Mouse (Mus musculus) embryonic fibroblast, embryonic 13.5 days (primary cell): ENCODE measurements around the gene Gm43518.

Experiments
- CTCF ChIP-seq: IDR thresholded peaks from 2 replicates; pipeline ENCODE4 v1.5.1; 2011; ENCODE audit warnings: mild to moderate bottlenecking, control low read depth, low read length, moderate library complexity, borderline replicate concordance; ENCODE audit not compliant: insufficient read depth
- POLR2A ChIP-seq: IDR thresholded peaks from 2 replicates; pipeline ENCODE4 v1.6.1; 2011; ENCODE audit warnings: low read depth, mild to moderate bottlenecking, control low read depth, low read length, moderate library complexity

- TF ChIP-seq CTCF = no peak
- no peak for TF ChIP-seq POLR2A
Observed at GRCm38 (mm10) chr5:123969216-123969615, 42.0 kb downstream of the Gm43518 start.
